Mouse (Mus musculus) spleen, adult 12 weeks (tissue): Measurements from ENCODE around the gene Nfe2.

Source experiments
- DNase-seq: peaks from one replicate; pipeline ENCODE4 v3.0.0; 2022; ENCODE audit warnings: low spot score

The Nfe2 gene

GRCm38 (mm10) chr15:103214971-103215907 is 43.0 kb downstream of the Nfe2 start:
- peak; percentile 19 for DNase-seq

- no peak for DNase-seq
Observed at GRCm38 (mm10) chr15:103214149-103214548, 44.1 kb downstream of the Nfe2 start.

- no peak for DNase-seq
Observed at GRCm38 (mm10) chr15:103205156-103205555, 53.0 kb downstream of the Nfe2 start.

- no peak for DNase-seq
Observed at GRCm38 (mm10) chr15:103202088-103202793, 56.0 kb downstream of the Nfe2 start.
